Mouse (Mus musculus): ENCODE measurements at regions not wholly inside any gene's neighbourhood (a gene's known extent, or its start where the extent isn't known, plus 50 kb on each side); places are given as distances from the start of the nearest gene placed in this dataset.

DNA sequence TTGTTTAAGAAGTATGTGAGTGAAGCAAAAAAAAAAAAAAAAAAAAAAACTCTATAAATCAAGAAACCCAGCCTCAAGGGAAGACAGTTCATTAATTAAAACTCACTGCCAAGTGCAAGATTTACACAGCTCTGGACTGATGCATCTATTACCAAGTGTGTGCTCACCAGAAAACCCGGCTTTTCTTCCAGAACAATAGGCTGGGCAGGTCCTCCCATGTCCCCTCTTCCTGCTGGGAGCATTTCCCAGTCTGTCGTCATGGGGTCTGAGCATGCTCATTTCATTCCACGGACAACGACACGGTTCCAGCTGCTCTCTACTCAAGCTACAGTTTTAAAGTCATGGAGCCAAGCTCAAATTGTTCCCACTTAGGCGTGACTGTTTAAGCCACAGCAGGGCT, 183.6 kb upstream of the Arid2 start:
- Histone ChIP-seq H3K27me3 (ENCODE audit: insufficient read depth, low read length) (peaks cover 3% of the 10 kb centered on the region; the same call in 1 of the 2 replicates), H3K4me1 (replicated peaks; ENCODE audit: low read depth, low read length) (peaks cover 16% of the 10 kb centered on the region), H3K4me3 (replicated peaks; ENCODE audit: low read length) (no peak overlapping the region), H3K9me3 (ENCODE audit: low read length) (no peaks in the 10 kb centered on the region), H3K36me3 (ENCODE audit: insufficient read depth, low read length) (no peaks in the 10 kb centered on the region)
- TF ChIP-seq POU5F1 (IDR thresholded peaks at IDR 0.05; ENCODE audit: borderline replicate concordance, low read length) = no peak
- no peak for TF ChIP-seq CTCF (conservative IDR thresholded peaks at IDR 0.05; ENCODE audit: low read length)
- TF ChIP-seq NANOG (IDR thresholded peaks at IDR 0.05; ENCODE audit: borderline replicate concordance, low read length) = no peak

DNA sequence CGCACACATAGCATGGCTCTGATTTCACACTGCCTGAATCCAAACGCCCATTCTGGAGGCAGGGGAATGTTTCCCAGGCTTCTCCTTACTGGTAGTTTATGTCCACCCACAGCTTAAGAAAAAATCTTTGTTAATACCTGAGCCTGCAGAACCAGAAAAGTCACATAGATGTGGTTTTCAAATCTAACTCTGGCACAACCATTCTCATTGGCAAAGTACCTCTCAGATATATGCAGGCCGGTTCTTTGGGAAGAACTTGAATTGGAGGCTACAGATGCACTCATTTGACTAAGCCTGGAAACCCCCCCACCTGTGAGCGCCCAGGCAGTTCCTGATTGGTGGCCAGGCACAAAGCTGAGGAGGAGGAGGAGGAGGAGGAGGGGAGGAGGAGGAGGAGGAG, 179.8 kb upstream of the Arid2 start:
- no peak for TF ChIP-seq CTCF (conservative IDR thresholded peaks at IDR 0.05; ENCODE audit: low read length)
- no peak for TF ChIP-seq NANOG (IDR thresholded peaks at IDR 0.05; ENCODE audit: borderline replicate concordance, low read length)
- no peak for TF ChIP-seq POU5F1 (IDR thresholded peaks at IDR 0.05; ENCODE audit: borderline replicate concordance, low read length)
- H3K4me1 ChIP-seq (replicated peaks; ENCODE audit: low read depth, low read length) = peaks cover 5% of the 10 kb centered on the region
- no peak overlapping the region for H3K4me3 ChIP-seq (replicated peaks; ENCODE audit: low read length)
- H3K27me3 ChIP-seq (ENCODE audit: insufficient read depth, low read length) = peaks cover 3% of the 10 kb centered on the region; the same call in 1 of the 2 replicates
- no peaks in the 10 kb centered on the region for H3K36me3 ChIP-seq (ENCODE audit: insufficient read depth, low read length)
- H3K9me3 ChIP-seq (ENCODE audit: low read length) = peaks cover 10% of the 10 kb centered on the region

DNA sequence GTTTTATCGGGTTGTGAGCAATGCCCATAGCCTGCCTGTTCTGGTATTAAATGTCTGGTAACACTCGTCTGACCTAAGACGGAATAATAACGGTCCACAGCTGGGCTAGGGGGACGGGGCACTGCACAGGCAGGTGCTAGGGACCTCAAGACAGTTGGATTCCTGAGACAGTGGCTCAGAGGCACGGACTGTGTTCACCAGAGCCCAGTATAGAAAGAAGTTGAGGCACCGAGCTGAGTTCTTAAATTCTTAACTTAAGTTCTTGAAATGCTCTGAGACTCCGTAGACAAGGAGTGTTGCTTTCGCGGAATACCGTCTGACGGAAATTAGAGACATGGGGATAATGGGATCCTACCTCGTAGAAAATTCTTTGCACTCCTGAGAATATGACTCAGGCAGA, 174.2 kb upstream of the Arid2 start:
- Histone ChIP-seq H3K27me3 (ENCODE audit: insufficient read depth, low read length) (peaks cover 15% of the 10 kb centered on the region), H3K4me3 (replicated peaks; ENCODE audit: low read length) (no peak overlapping the region), H3K4me1 (replicated peaks; ENCODE audit: low read depth, low read length) (peaks cover 13% of the 10 kb centered on the region), H3K36me3 (ENCODE audit: insufficient read depth, low read length) (no peaks in the 10 kb centered on the region), H3K9me3 (ENCODE audit: low read length) (peaks cover 11% of the 10 kb centered on the region)
- no peak for TF ChIP-seq POU5F1 (IDR thresholded peaks at IDR 0.05; ENCODE audit: borderline replicate concordance, low read length)
- no peak for TF ChIP-seq NANOG (IDR thresholded peaks at IDR 0.05; ENCODE audit: borderline replicate concordance, low read length)
- no peak for TF ChIP-seq CTCF (conservative IDR thresholded peaks at IDR 0.05; ENCODE audit: low read length)

DNA sequence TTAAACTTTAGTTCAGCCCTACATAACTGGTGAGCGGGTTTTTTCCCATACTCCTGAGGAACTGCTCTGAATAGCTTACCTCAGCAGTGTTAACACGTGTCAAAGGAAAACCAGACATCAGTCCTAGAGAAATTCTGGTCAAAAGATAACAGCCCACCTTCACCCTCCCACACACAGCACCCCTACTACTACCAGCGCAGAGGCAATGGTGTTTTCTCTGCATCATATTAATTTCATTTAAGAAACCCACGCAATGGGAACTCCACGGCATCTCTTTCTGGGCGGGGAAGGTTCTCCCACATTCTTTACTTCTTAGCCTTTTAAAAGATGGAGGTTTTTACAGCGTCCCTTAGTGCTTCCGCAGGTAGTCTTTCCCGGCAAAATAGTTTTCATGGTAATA, 172.7 kb upstream of the Arid2 start:
- Histone ChIP-seq H3K36me3 (ENCODE audit: insufficient read depth, low read length) (no peaks in the 10 kb centered on the region), H3K4me1 (replicated peaks; ENCODE audit: low read depth, low read length) (peaks cover 13% of the 10 kb centered on the region), H3K4me3 (replicated peaks; ENCODE audit: low read length) (no peak overlapping the region; the same call in 1 of the 2 replicates), H3K27me3 (ENCODE audit: insufficient read depth, low read length) (peaks cover 18% of the 10 kb centered on the region), H3K9me3 (ENCODE audit: low read length) (peaks cover 6% of the 10 kb centered on the region)
- no peak for TF ChIP-seq NANOG (IDR thresholded peaks at IDR 0.05; ENCODE audit: borderline replicate concordance, low read length)
- no peak for TF ChIP-seq POU5F1 (IDR thresholded peaks at IDR 0.05; ENCODE audit: borderline replicate concordance, low read length)
- TF ChIP-seq CTCF (conservative IDR thresholded peaks at IDR 0.05; ENCODE audit: low read length) = no peak

DNA sequence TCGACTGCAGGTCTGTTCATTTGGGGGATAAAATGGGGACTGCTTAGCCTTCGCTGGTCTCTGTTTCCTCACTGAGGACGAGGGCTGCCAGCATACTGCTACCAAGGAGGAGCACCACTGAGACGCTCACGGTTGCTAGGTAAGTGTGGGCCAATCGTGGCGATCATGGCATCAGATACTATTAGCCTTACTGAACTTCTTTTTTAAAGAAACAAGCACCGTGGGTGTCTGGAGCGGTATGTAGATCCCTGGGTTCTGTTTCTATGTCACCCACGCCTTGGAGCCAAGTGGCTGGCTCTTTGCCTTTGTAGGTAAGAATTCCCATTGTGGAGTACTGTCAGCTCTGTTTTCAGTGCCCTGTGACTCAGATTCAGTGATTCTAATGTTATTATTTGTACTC, 172.1 kb upstream of the Arid2 start:
- Histone ChIP-seq H3K9me3 (ENCODE audit: low read length) (0 out of 2 replicates have a peak, but pooled peaks cover 4% of the 10 kb centered on the region), H3K36me3 (ENCODE audit: insufficient read depth, low read length) (no peaks in the 10 kb centered on the region), H3K27me3 (ENCODE audit: insufficient read depth, low read length) (peaks cover 18% of the 10 kb centered on the region), H3K4me1 (replicated peaks; ENCODE audit: low read depth, low read length) (peaks cover 13% of the 10 kb centered on the region), H3K4me3 (replicated peaks; ENCODE audit: low read length) (no peak overlapping the region)
- TF ChIP-seq NANOG (IDR thresholded peaks at IDR 0.05; ENCODE audit: borderline replicate concordance, low read length) (no peak), CTCF (conservative IDR thresholded peaks at IDR 0.05; ENCODE audit: low read length) (no peak), POU5F1 (IDR thresholded peaks at IDR 0.05; ENCODE audit: borderline replicate concordance, low read length) (no peak)

DNA sequence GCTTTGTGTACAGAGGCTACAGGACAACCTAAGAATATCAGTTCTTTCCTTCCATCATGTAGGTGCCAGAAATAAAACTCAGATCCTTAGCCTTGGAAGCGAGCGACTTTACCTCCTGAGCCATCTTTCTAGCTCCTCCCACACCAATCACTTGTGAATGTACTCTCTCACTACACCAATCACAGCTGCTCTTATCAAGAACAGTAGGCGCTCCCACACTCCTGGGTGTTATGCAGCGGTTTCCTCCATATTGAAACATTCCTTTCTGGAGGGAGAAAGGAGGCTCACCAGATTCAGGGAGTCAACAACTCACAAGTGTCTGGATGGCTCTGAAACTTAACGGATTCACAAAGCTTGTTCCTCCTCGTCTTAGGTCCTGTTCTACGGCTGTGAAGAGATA, 168.1 kb upstream of the Arid2 start:
- Histone ChIP-seq H3K4me3 (replicated peaks; ENCODE audit: low read length) (no peak overlapping the region), H3K27me3 (ENCODE audit: insufficient read depth, low read length) (peaks cover 12% of the 10 kb centered on the region), H3K9me3 (ENCODE audit: low read length) (no peaks in the 10 kb centered on the region; the same call in 1 of the 2 replicates), H3K4me1 (replicated peaks; ENCODE audit: low read depth, low read length) (peaks cover 6% of the 10 kb centered on the region), H3K36me3 (ENCODE audit: insufficient read depth, low read length) (no peaks in the 10 kb centered on the region)
- TF ChIP-seq CTCF (conservative IDR thresholded peaks at IDR 0.05; ENCODE audit: low read length) = no peak
- no peak for TF ChIP-seq NANOG (IDR thresholded peaks at IDR 0.05; ENCODE audit: borderline replicate concordance, low read length)
- TF ChIP-seq POU5F1 (IDR thresholded peaks at IDR 0.05; ENCODE audit: borderline replicate concordance, low read length) = no peak

DNA sequence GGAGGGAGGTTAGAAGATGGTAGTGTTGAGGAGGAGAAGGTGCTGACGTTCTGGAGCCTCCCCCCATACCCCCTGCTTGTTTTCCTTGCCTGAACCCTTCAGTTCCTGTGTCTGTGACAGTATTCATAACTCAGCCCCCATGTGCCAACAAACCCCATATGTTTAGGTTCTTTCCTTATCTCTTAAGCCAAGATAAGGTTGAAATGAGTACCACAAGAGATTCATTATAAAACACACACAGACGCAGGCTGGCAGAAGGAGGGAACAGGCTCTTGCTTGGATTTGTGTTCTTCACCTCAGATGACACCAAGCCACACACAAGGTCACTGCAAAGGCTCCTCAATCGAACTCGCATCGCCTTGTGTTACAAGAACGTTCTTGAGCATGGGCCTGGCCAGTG, 162.9 kb upstream of the Arid2 start:
- no peaks in the 10 kb centered on the region for H3K36me3 ChIP-seq (ENCODE audit: insufficient read depth, low read length)
- TF ChIP-seq POU5F1 (IDR thresholded peaks at IDR 0.05; ENCODE audit: borderline replicate concordance, low read length) (no peak), NANOG (IDR thresholded peaks at IDR 0.05; ENCODE audit: borderline replicate concordance, low read length) (no peak), CTCF (conservative IDR thresholded peaks at IDR 0.05; ENCODE audit: low read length) (no peak)
- no peaks in the 10 kb centered on the region; the same call in 1 of the 2 replicates for H3K9me3 ChIP-seq (ENCODE audit: low read length)
- H3K27me3 ChIP-seq (ENCODE audit: insufficient read depth, low read length) = 0 out of 2 replicates have a peak, but pooled peaks cover 1% of the 10 kb centered on the region
- H3K4me1 ChIP-seq (replicated peaks; ENCODE audit: low read depth, low read length) = no peaks in the 10 kb centered on the region
- no peak overlapping the region for H3K4me3 ChIP-seq (replicated peaks; ENCODE audit: low read length)

DNA sequence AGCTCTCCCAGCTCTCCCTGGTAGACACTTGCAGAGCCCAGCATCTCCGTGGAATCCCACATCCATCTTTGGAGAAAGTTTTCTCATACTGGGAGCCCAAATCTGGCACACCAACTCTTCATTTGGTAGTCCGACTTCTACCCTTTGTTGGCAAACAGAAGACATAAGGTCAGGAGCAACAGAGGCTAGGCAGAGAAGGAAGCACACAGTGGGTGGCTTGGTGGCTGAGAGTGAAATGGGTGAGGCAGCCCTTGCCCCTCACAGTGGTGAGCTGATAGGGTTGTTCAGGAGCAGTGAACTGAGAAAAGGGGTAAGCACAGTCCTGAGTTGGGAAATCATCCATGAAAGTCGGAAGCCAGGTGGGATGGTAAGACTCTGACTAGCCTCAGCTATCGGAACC, 157.6 kb upstream of the Arid2 start:
- H3K27me3 ChIP-seq (ENCODE audit: insufficient read depth, low read length) = no peaks in the 10 kb centered on the region
- peaks cover 34% of the 10 kb centered on the region for H3K4me1 ChIP-seq (replicated peaks; ENCODE audit: low read depth, low read length)
- no peaks in the 10 kb centered on the region for H3K9me3 ChIP-seq (ENCODE audit: low read length)
- no peaks in the 10 kb centered on the region for H3K36me3 ChIP-seq (ENCODE audit: insufficient read depth, low read length)
- TF ChIP-seq POU5F1 (IDR thresholded peaks at IDR 0.05; ENCODE audit: borderline replicate concordance, low read length) (no peak), NANOG (IDR thresholded peaks at IDR 0.05; ENCODE audit: borderline replicate concordance, low read length) (no peak), CTCF (conservative IDR thresholded peaks at IDR 0.05; ENCODE audit: low read length) (no peak)
- no peak overlapping the region for H3K4me3 ChIP-seq (replicated peaks; ENCODE audit: low read length)

DNA sequence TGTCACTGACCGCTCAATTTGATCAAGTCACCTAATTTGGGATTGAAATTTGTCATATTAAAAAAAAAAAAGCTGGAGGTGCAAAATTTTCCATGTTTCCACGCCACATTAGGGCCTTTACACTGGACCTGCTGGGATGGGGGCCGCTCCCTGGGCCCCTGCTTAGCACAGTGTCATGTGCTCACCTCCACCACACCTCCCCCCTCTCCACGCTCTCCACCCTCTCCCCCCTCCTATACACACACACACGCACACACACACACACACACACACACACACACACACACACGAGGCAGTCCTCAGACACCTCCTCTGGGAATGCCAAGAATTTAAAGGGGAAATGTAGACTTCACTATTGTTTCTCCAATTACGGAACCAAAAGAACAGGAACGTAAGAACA, 156.8 kb upstream of the Arid2 start:
- H3K9me3 ChIP-seq (ENCODE audit: low read length) = no peaks in the 10 kb centered on the region
- H3K36me3 ChIP-seq (ENCODE audit: insufficient read depth, low read length) = no peaks in the 10 kb centered on the region
- no peak overlapping the region for H3K4me3 ChIP-seq (replicated peaks; ENCODE audit: low read length)
- H3K27me3 ChIP-seq (ENCODE audit: insufficient read depth, low read length) = no peaks in the 10 kb centered on the region
- peaks cover 41% of the 10 kb centered on the region for H3K4me1 ChIP-seq (replicated peaks; ENCODE audit: low read depth, low read length)
- TF ChIP-seq CTCF (conservative IDR thresholded peaks at IDR 0.05; ENCODE audit: low read length) = no peak
- TF ChIP-seq POU5F1 (IDR thresholded peaks at IDR 0.05; ENCODE audit: borderline replicate concordance, low read length) = no peak
- TF ChIP-seq NANOG (IDR thresholded peaks at IDR 0.05; ENCODE audit: borderline replicate concordance, low read length) = no peak
